Mouse (Mus musculus) central nervous system, embryonic 18 days (tissue): ENCODE data around the gene Slc9a1. TPM values are rescaled to one million over a fixed set of nuclear protein-coding genes. Genes with fewer than 3 reads are reported as not detected.

ENCODE experiments used
- polyA plus RNA-seq: library from polyadenylated mRNA; depleted of rRNA; stranded (reverse); fragments of >200 nt; gene quantifications from 2 replicates; pipeline ENCODE4 v1.2.3, GENCODE M21; 2012; rRNA removed

The Slc9a1 gene
- polyA plus RNA-seq = 20.3 and 24.4 TPM in 2 replicates

DNA sequence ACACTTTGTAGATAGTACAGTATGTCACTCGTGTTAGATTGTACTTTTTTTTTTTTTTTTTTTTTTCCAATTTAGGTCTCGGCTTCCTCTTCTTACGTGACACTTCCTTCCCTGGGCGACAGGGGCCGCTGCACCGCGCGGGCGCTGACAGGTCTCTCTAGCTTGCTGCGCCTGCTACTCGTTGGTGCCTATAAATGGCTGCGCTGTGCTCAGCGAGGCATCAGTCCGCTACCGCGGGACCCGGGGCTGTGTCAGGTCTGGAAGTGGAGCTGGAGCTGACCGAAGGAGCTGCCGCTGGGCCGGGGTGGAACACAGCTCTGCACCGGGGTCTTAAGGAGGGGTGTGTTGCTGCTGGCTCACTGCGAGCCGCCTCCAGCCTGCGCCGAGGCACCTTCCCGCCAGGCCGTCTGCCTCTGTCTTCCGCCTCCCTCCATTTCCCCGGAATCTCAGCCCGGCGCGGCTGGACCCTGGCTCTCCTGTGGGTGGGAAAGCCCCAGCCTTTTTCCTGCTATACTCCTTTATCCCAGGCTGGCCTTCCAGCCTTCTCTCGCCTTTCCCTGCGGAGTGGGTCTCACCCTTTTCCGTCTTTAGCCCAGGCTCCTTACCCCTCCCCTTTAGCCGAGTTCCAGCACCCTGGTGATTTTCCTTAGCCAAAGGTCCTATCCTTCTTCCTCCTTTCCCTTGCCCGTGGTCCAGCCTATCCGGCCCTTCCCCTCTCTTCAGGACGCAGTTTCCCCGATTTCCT lies at the start of gene Slc9a1:
TSS of gene Slc9a1 (plus strand) at position 154 of the 745 bp plus-strand sequence.

DNA sequence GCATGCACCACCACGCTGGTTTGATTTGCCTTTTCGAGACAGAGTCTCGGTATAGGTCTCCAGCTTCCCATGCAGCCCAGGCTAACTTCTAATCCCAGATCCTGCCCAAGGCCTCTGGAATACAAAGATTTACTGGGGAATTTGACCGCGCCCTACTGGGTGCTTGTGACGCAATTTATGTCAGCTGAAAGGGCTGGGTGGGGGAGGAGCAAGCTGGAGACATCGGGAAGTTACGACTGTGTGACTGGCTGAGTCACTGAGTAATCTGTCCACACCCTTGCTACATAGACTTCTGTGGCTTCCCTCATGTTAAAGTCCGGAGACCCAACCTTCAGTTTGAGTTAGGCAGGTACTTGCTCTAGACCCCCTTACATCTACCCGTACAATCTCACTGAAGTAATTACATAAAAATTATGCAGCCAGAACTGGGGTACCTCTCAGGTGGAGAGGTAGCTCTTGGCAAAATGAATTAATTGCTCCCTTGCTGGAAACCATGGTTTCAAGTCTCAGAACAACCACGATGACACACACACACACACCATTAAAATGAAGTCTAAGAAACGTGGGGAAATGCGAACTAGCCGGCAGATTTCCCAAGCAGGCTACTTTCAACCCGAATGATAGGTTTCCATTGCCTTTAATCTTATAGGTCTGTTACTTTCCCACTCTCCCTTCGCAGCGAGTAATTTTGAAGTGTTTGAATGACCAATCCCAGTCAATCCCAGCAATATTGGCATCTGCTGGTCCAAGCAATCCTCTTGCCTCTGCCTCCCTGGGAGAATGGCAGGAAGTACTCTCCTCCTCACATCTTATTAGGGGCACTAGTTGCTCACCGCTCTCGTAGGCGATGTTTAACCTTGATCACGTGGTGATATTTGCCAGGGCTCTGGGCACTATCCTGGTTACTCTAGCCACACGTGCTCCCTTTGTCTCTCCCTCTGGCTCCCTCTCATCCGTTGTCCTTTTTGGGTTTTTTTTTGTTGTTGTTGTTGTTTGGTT lies 15.8 kb upstream of the Slc9a1 start, which contains the start of gene Wdtc1:
TSS of gene Wdtc1 (minus strand) at position 115 of the 999 bp plus-strand sequence.

Other genes with a start within 250 kb of the Slc9a1 start
- 11.7 and 13.8 TPM in 2 replicates for gene Wasf2, start 239.2 kb upstream of the Slc9a1 start, polyA plus RNA-seq
- 3.6 and 3.8 TPM in 2 replicates for gene Cd164l2, start 157.6 kb upstream of the Slc9a1 start, polyA plus RNA-seq
- 2.9 and 3.7 TPM in 2 replicates for gene Gpr3, start 157.2 kb upstream of the Slc9a1 start, polyA plus RNA-seq
- gene Map3k6, start 128.9 kb upstream of the Slc9a1 start, polyA plus RNA-seq = 5.0 and 6.2 TPM in 2 replicates
- gene Sytl1, start 106.6 kb upstream of the Slc9a1 start, polyA plus RNA-seq = 0.88 and 1.4 TPM in 2 replicates
- gene Tmem222, start 91.9 kb upstream of the Slc9a1 start, polyA plus RNA-seq = 146 TPM in 2 replicates
- 28.2 and 33.2 TPM in 2 replicates for gene Wdtc1, start 16.2 kb upstream of the Slc9a1 start, polyA plus RNA-seq
- 0.13 and 0.73 TPM in 2 replicates for gene Tent5b, start 110.4 kb downstream of the Slc9a1 start, polyA plus RNA-seq
- 20.9 and 22.1 TPM in 2 replicates for gene Trnp1, start 128.8 kb downstream of the Slc9a1 start, polyA plus RNA-seq
- 0.10 and 0.15 TPM in 2 replicates for gene Kdf1, start 149.3 kb downstream of the Slc9a1 start, polyA plus RNA-seq
- gene Nudc, start 176.3 kb downstream of the Slc9a1 start, polyA plus RNA-seq = 171 and 177 TPM in 2 replicates
- gene Nr0b2, start 183.7 kb downstream of the Slc9a1 start, polyA plus RNA-seq = 0.08 TPM in 1 of 2 replicates, not detected in the other
- gene Gpatch3, start 205.0 kb downstream of the Slc9a1 start, polyA plus RNA-seq = 5.5 and 6.9 TPM in 2 replicates
- 29.3 and 31.4 TPM in 2 replicates for gene Gpn2, start 214.7 kb downstream of the Slc9a1 start, polyA plus RNA-seq
- 2.2 and 5.9 TPM in 2 replicates for gene Sfn, start 232.5 kb downstream of the Slc9a1 start, polyA plus RNA-seq